Mouse (Mus musculus): ENCODE measurements around the gene Slc2a4.

GRCm38 (mm10) chr11:69909174-69909573 is 38.8 kb downstream of the Slc2a4 start:
- TF ChIP-seq CTCF (IDR thresholded peaks at IDR 0.05; ENCODE audit: extremely low read depth, insufficient read depth, insufficient read length, insufficient replicate concordance) (no peak), POLR2A (IDR thresholded peaks at IDR 0.05; ENCODE audit: low read depth, low read length) (no peak)

Data from spleen, adult 2 months (tissue).